Mouse (Mus musculus) layer of hippocampus, postnatal 10 days (tissue): ENCODE measurements around the gene Meis2. TPM values are rescaled to one million over a fixed set of nuclear protein-coding genes. Genes with fewer than 3 reads are reported as not detected.
A peak's percentile ranks its signal among the peaks of the same experiment; 100 is the strongest.

Experiments used
- DNase-seq, 2 experiments: peaks; one replicate each; pipeline ENCODE4 v3.0.0; 2021; ENCODE audit warnings: low spot score in 2 of 2
- total RNA-seq, 2 experiments: library from RNA; stranded (reverse); gene quantifications; 2 replicates each; pipeline ENCODE4 v1.2.3; 2021

Meis2 gene
- total RNA-seq, 2 experiments from 2014 or later, result 49.6 to 50.6 TPM

GRCm38 (mm10) chr2:116068901-116069300 is 3.3 kb upstream of the Meis2 start:
- no peak for DNase-seq

GRCm38 (mm10) chr2:116068461-116068860 is 2.8 kb upstream of the Meis2 start:
- DNase-seq, result no peak

GRCm38 (mm10) chr2:116067711-116068110 is 2.1 kb upstream of the Meis2 start:
- DNase-seq, result no peak

- DNase-seq, result peak; percentile 61 to 75
Measured at GRCm38 (mm10) chr2:116067065-116067497, 1.4 kb upstream of the Meis2 start.

GRCm38 (mm10) chr2:116066057-116066941 is 660 bp upstream of the Meis2 start:
- DNase-seq, result no peak

DNA sequence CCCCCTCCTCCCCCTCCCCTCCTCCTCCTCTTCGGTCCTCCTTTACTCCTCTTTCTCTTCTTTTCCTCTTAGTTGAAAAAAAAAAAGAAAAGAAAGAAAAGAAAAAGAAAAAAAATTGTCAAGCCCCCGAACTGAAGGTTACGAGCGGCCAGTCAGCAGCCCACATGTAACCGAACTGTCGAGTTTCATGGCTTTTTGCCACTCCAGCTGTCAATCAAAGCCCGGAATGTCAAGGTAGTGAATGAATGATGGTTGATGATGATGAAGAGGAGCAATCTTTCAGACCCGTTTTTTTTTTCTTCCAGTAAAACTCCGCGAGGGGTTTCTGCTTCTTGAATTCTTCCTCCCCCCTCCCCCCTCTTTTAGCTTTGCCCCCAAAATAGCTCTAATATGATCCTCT is 582 bp downstream of the Meis2 start:
- no peak for DNase-seq

DNA sequence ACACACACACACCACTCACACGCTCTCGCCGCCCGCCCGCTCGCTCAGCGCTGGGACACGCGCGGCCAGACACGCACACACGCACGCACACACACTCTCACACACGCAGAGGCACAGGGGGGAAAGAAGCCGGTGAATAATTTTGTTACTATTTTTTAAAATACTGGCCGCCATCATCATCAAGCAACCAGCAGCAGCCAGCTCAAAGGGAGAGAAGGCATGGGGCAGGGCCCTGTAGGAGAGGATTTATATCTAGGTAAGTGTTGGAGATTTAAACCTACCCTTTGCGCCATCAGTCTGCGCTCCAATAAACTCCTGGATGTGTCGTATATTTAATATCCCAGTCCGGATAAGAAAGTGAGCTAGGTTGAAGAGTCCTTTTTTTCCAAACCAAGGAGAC is 1.1 kb downstream of the Meis2 start:
- no peak for DNase-seq

- peak in 1 of 2 experiments; percentile 36 for DNase-seq
Measured at GRCm38 (mm10) chr2:116063819-116064293, 1.8 kb downstream of the Meis2 start.

GRCm38 (mm10) chr2:116062761-116063441 is 2.7 kb downstream of the Meis2 start:
- DNase-seq, result no peak

- no peak for DNase-seq
Measured at GRCm38 (mm10) chr2:116062251-116062651, 3.4 kb downstream of the Meis2 start.

DNA sequence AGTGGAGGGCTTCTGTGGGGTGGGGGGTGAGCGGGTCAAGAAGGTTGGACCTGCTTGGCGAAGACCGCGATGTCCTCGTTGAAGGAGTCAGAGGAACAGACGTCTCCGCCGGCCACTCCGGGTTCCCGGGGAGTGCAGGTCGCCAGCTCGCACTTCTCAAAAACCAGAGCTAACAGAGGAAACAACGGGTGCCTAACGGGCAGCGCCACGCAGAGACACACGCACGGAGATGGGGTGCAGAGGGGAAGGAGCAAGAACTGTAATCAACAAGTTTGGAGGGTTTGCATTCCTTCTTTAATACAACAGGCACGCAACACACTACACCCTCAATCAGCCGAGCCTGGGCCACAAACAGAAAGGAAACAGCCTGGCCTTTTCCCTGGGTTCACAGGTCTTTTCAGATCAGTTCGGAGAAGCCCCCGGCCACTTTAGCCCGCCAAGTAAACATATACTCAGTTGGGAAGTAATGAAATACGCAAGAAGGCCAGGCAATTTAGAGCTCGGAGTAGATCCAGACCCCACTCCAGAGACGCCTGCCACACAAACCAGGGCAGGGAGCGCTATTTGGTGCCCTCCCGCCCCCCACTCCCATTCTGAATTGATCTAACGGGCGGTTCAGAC is 4.1 kb downstream of the Meis2 start:
- DNase-seq, result no peak

- no peak for DNase-seq
Measured at GRCm38 (mm10) chr2:116060701-116061400, 4.8 kb downstream of the Meis2 start.

DNA sequence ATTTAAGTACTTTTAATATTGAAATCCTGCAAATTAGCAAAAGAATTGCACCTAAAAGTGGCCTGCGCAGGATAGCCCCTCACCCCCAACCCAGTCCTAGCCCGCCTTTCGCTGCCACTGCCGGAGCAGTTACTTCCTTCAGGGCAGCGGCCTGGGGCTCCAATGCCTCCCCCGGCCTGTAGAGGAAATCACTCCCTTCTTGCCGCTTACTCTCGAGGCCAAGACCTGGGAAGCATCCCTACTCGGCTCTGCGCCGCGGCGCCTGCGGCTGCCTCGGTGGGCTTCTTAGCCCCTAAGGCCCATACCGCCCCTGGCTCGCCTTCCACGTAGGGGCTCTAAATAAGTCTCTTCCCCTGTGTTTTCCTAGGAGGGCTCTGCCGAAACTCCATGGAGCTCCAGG is 5.4 kb downstream of the Meis2 start:
- DNase-seq, result no peak

GRCm38 (mm10) chr2:116059661-116060060 is 6.0 kb downstream of the Meis2 start:
- no peak for DNase-seq

DNA sequence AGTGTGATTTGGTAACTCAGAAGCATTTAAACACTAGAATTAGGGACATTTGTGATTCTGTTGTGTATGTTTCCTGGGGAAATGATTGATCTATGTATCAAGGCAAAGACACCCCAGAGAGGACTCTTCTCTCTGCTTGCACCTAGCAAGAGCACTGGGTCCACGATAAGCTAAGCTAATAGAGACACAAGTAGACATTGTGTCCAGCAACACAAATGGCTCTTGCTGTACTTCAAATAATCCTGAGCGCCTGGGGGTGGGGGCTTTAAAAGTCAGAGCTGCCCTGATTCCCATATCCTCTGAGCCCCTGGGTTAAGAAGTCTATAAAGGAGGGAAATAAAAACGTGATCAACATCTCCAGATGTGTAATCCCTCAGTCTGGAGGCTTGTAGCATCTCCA is 6.6 kb downstream of the Meis2 start:
- no peak for DNase-seq

DNA sequence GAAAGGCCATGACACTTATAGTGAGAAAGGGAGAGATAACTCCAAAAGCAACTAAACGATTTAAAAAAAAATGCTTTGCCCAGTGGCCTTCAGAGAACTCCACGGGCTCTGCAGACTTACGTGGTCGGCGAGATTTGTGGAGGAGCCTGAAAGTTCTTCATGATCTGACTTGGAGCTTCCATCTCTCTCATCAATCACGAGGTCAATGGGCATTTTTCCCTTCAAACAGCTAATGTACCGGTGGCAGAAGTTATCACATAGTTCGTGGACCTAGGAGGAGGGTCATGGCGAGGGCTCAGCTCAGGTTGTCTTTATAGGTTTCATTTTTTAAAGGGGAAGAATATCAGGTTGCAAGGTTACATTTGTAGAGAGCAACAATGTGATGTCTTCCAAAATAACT is 7.1 kb downstream of the Meis2 start:
- DNase-seq, result no peak

DNA sequence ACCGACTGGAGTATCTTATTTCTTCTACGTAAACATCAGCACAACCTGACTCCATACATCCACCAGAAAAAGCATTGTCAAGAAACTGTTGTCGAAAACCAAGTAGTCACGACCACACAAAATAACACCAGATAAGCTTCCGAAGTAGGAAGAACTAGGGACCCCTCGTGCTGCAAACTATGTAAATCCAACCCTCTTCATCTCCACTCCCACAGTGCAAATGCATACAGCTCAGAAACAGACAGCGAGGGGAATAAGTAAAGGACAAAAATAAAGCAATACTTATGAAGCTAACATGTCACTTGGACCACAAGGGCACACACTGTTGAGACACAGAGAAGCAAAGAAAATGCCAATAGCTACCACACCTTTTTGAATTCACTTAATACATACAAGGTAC is 8.8 kb downstream of the Meis2 start:
- DNase-seq, result no peak

DNA sequence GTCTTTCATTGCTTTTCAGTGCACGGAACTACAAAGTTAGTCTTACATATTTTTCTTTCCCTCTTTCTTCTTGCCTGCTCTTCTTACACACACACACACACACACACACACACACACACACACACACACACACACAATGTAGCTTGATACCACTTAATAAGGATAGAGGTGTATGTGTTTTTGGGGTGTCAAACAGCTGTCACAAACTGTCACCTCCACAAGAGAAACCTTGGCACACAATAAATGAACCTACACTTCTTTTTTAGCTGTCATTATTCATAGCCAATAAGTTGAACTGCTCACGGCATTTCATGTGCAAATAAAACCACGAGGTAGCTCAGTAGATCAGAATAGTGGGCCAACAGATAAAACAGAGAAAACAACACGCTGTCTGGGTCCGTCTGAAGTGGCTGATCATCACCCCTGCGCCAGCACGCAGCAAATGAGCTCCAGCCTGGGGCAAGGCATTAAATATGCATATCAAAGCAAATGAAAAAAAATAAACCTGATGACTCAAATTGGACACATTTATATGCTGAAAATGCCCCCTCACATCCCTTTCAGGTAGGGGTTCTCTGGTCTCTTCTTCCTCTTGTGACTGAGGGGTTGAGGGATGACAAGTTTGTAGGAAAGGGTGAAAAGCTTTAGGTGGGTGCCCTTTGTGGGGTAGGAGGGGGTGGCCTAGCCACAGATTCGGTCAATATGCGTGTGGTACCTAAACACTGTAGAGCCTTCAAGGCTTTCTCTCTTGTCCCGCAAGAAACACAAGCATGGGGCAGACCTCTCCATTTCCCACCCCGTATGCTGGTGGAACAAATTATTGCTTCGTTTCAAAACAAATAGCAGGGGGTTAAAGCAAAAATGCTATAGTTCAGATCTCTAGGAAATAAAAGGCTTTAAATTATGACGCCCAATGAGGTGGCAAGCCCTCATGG is 9.7 kb downstream of the Meis2 start:
- DNase-seq, result no peak

DNA sequence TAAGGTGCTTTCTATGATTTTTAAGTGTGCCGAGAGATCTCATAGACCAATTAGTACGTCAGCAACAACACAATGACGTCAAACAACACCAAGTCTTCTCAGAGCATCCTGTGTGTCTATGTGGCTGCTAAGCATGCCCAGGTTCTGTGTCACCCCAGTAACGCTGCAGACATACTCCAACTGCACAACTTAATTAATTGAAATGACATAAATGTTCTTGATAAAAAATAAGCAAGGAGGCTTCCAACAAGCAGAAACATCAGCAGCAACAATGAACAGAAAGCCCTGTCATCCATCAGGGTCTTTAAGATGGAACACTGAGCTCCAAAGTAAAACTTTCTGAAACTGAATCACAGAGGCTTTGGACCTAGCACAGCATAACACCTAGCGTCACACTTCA is 11.7 kb downstream of the Meis2 start:
- DNase-seq, result no peak
